In genomic region chr5:64534947-64535346, GRCm38 (mm10) we compare ENCODE assay signal across 18 mouse cellular contexts.
"Had no signal": no experiment of that assay in that cellular context is flagged by ENCODE, and none has a peak within 500 bp of the region (broad histone marks: within the 10 kb centered on the region; RNA-seq: fewer than 3 reads in every experiment).

No protein-coding gene starts in this region.

- H3K27ac ChIP-seq: midbrain, embryonic 10.5 days; midbrain, embryonic 12.5 days; neural tube, embryonic 13.5 days; neural tube, embryonic 15.5 days had no signal

- H3K4me1 ChIP-seq: midbrain, embryonic 10.5 days; midbrain, embryonic 12.5 days; neural tube, embryonic 15.5 days had no signal

- H3K4me2 ChIP-seq: lung, embryonic 14.5 days; midbrain, embryonic 12.5 days; neural tube, embryonic 13.5 days; neural tube, embryonic 15.5 days had no signal

- H3K4me3 ChIP-seq: midbrain, embryonic 10.5 days; midbrain, embryonic 12.5 days; myocyte; neural tube, embryonic 13.5 days; neural tube, embryonic 15.5 days had no signal

- H3K27me3 ChIP-seq: midbrain, embryonic 12.5 days; neural tube, embryonic 13.5 days; neural tube, embryonic 15.5 days had no signal

- ATAC-seq: midbrain, embryonic 16.5 days had no signal

- H3K9ac ChIP-seq: lung, embryonic 14.5 days; midbrain, embryonic 12.5 days; neural tube, embryonic 13.5 days; neural tube, embryonic 15.5 days had no signal

- DNase-seq: lung, embryonic 14.5 days; lung, postnatal 10 days; lung, postnatal 4 days; midbrain, embryonic 14.5 days; retina, postnatal 1 day; right cerebral cortex, adult 18-20 months; right cerebral cortex, postnatal 25 days; right cerebral cortex, postnatal 4 days; spleen, adult 18-20 months; thymus, adult 18-20 months; thymus, postnatal 14 days; thymus, postnatal 36 days had no signal

- H3K9me3 ChIP-seq: midbrain, embryonic 10.5 days; midbrain, embryonic 12.5 days; neural tube, embryonic 13.5 days; neural tube, embryonic 15.5 days had no signal

- H3K36me3 ChIP-seq: midbrain, embryonic 10.5 days; midbrain, embryonic 12.5 days; neural tube, embryonic 13.5 days; neural tube, embryonic 15.5 days had no signal
